Mouse (Mus musculus) limb, embryonic 14.5 days (tissue): ENCODE data around the gene Ndst2. TPM values are rescaled to one million over a fixed set of nuclear protein-coding genes. Genes with fewer than 3 reads are reported as not detected.

ENCODE experiments used
- ATAC-seq: fragments of 200-750 bp; cut with Nextera tagmentation; 2 replicates; pipeline ENCODE4 v1.8.0; 2017; ENCODE audit warnings: low read depth, moderate number of reproducible peaks, moderate TSS enrichment; ENCODE audit not compliant: low FRiP score
- DNase-seq: peaks from one replicate; pipeline ENCODE4 v3.0.0-alpha.2; 2015; ENCODE audit warnings: low spot score
- H3K27ac ChIP-seq: fragments of 300-500 bp; sonication (generic); replicated peaks from 2 replicates; pipeline ENCODE4 v1.5.1; 2014; ENCODE audit warnings: low read depth, mild to moderate bottlenecking, low read length, moderate library complexity, mixed read lengths
- H3K27me3 ChIP-seq: fragments of 300-500 bp; sonication (generic); 2 replicates; pipeline ENCODE4 v1.6.1; 2014; ENCODE audit warnings: low read length, mixed read lengths; ENCODE audit not compliant: control insufficient read depth, insufficient read depth
- H3K36me3 ChIP-seq: fragments of 300-500 bp; sonication (generic); 2 replicates; pipeline ENCODE4 v1.6.1; 2014; ENCODE audit warnings: mild to moderate bottlenecking, low read length, moderate library complexity, mixed read lengths; ENCODE audit not compliant: control insufficient read depth, insufficient read depth
- H3K4me1 ChIP-seq: fragments of 300-500 bp; sonication (generic); 2 replicates; pipeline ENCODE4 v1.6.1; 2014; ENCODE audit warnings: antibody characterized with exemption, low read length, mixed read lengths; ENCODE audit not compliant: control insufficient read depth, insufficient read depth
- H3K4me2 ChIP-seq: fragments of 300-500 bp; sonication (generic); replicated peaks from 2 replicates; pipeline ENCODE4 v1.6.1; 2014; ENCODE audit warnings: low read depth, mild to moderate bottlenecking, low read length, moderate library complexity; ENCODE audit not compliant: severe bottlenecking
- H3K4me3 ChIP-seq: fragments of 300-500 bp; sonication (generic); replicated peaks from 2 replicates; pipeline ENCODE4 v1.5.1; 2014; ENCODE audit warnings: low read length
- H3K9ac ChIP-seq: fragments of 300-500 bp; sonication (generic); 2 replicates; pipeline ENCODE4 v1.6.1; 2014; ENCODE audit warnings: mild to moderate bottlenecking, low read depth, low read length, moderate library complexity; ENCODE audit not compliant: severe bottlenecking
- H3K9me3 ChIP-seq: fragments of 300-500 bp; sonication (generic); 2 replicates; pipeline ENCODE4 v1.6.1; 2016; ENCODE audit warnings: low read length; ENCODE audit not compliant: control insufficient read depth
- POLR2A ChIP-seq: fragments of 200-500 bp; IDR thresholded peaks from 2 replicates; pipeline ENCODE4 v1.8.0; 2012; ENCODE audit warnings: inconsistent platforms, mild to moderate bottlenecking, moderate library complexity, borderline replicate concordance; ENCODE audit not compliant: insufficient read depth, insufficient read length; ENCODE audit errors: extremely low read depth
- WGBS: fragments of 180-500 bp; shearing (Covaris S2); extraction: QIAGEN DNeasy Blood & Tissue Kit; methylation state at CpG from one replicate; pipeline ENCODE4 v1.1.7; 2014; 5-methylcytosine and 5-hydroxymethylcytosine counted together
- polyA plus RNA-seq, 2 experiments: library from polyadenylated mRNA; depleted of rRNA in 1 of 2; stranded (reverse) in 1 of 2; unstranded in 1 of 2; fragments of >200 nt; fragmentation: Nextera tagmentation in 1 of 2; extraction: Ambion mirVana in 1 of 2; gene quantifications; 2 replicates each; pipeline versions ENCODE4 v1.2.1 to v1.2.3; 2012 to 2014

Ndst2 gene
- 65.9 and 74.0 TPM in 2 replicates for polyA plus RNA-seq (2012; rRNA removed)
- polyA plus RNA-seq (2014; fragmentation: Nextera tagmentation; extraction: Ambion mirVana), result 36.5 and 41.4 TPM in 2 replicates

DNA sequence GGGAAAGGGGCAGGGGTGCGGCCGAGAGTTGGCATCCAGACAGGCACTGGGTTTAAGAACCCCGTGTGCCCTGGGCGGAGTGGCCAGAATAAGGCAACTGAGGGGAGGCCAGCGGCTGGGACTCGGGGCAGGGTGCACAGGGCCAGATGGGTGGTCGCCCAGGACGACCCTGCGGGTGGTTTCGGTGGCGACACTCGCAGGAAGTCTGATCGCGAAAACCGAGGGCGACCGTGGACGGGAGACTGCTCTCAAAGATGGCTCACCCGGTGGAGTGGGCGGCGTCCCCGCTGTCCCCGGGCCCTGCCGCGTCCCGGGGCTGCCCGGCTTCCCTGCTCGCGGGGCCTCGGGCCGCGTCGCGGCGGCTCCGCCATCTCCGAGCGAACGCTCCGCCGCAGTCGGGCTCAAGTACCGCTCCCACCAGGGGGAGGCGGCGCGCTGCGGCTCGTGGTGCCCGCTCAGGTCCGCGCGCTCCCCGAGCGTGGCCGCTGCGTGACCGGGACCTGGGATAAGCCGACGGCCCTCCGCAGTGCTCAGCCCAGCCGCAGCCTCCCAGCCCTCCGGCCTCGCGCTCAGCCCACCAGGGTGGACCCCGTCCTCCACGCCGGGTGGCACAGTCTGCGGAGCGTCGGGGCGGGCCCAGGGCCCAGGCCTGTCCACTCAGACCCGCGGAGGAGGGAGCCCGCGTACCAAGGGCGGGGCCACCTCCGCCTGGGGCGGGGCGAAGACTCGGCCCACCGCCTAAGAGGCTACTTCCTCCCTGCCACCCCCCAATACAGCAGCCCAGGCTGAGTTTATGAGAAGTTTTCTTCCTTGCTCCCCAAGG is at the start of gene Ndst2:
Gene Ndst2 (minus strand): TSS at position 611 of the 823 bp plus-strand sequence.
- Histone ChIP-seq H3K4me1 (no peaks in the 10 kb centered on the region), H3K4me3 (peak within 1 kb of the TSS; percentile 80)
- 1% methylated on average over 44 of the region's 81 CpGs for WGBS

DNA sequence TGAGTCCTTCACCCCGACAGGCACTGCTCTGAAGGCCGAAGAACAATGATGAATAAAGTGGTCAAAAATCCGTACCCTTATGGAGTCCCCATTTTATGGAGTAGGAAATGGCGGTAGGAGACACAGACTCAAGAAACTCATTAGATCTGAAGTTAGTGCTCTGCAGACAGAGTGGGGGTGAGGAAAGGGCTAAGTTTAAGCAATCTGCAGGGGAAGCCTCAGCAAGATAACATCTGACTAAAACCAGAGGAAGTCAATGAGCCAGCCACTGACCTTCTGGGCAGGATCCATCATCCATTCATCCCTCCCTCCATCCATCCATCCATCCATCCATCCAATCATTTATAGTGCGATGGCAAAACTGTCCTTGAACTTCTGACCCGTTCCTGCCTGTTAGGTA is 49.2 kb upstream of the Ndst2 start:
- H3K4me3 ChIP-seq, result no peak overlapping the region

More for the DNA sequence above, at the start of gene Ndst2:
- DNase-seq, result peak; percentile 91
- H3K27me3 ChIP-seq, result no peaks in the 10 kb centered on the region
- peak; percentile 30; the same call in 1 of the 2 replicates for TF ChIP-seq POLR2A
- no peaks in the 10 kb centered on the region for H3K9me3 ChIP-seq
- peak within 1 kb of the TSS; percentile 92 for H3K27ac ChIP-seq
- H3K36me3 ChIP-seq, result peaks cover 61% of the 10 kb centered on the region
- H3K4me2 ChIP-seq, result peak within 1 kb of the TSS; percentile 84
- ATAC-seq, result peak; percentile 98
- H3K9ac ChIP-seq, result peak within 1 kb of the TSS; percentile 93

DNA sequence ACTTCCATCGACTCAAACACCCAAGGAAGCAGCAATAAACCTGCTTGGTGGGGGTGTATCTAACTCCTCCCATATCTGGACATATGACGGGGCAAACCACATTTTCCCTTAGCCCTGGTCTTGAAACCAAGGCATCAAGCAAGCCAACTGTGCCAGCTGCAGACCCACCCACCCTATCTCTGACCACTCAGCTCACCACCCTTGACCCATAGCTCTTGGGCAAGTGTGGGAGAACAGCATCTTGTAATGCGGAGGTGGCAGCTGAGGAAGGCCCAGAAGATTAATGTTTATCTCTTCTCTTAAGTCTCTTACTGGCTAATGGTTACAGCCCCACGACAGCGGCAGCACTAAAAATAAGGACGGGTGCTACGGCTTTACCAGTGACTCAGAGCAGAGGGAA is 48.5 kb upstream of the Ndst2 start:
- no peak for ATAC-seq
- no peak overlapping the region for H3K9ac ChIP-seq
- H3K27ac ChIP-seq, result no peak overlapping the region
- DNase-seq, result no peak
- no peaks in the 10 kb centered on the region for H3K27me3 ChIP-seq
- H3K36me3 ChIP-seq, result peaks cover 79% of the 10 kb centered on the region
- TF ChIP-seq POLR2A, result no peak
- no peak overlapping the region for H3K4me2 ChIP-seq
- no peaks in the 10 kb centered on the region for H3K9me3 ChIP-seq
- 89% methylated on average over 7 of the region's 7 CpGs for WGBS
- no peaks in the 10 kb centered on the region for H3K4me1 ChIP-seq
- no peak overlapping the region for H3K4me3 ChIP-seq

More for the DNA sequence above, 49.2 kb upstream of the Ndst2 start:
- no peak overlapping the region for H3K4me2 ChIP-seq
- no peak overlapping the region for H3K9ac ChIP-seq
- H3K36me3 ChIP-seq, result peaks cover 79% of the 10 kb centered on the region
- H3K9me3 ChIP-seq, result no peaks in the 10 kb centered on the region
- WGBS, result 87% methylated on average over 6 of the region's 6 CpGs
- H3K27ac ChIP-seq, result no peak overlapping the region
- H3K4me1 ChIP-seq, result no peaks in the 10 kb centered on the region
- no peak for TF ChIP-seq POLR2A
- DNase-seq (no peak), ATAC-seq (no peak)
- H3K27me3 ChIP-seq, result no peaks in the 10 kb centered on the region

DNA sequence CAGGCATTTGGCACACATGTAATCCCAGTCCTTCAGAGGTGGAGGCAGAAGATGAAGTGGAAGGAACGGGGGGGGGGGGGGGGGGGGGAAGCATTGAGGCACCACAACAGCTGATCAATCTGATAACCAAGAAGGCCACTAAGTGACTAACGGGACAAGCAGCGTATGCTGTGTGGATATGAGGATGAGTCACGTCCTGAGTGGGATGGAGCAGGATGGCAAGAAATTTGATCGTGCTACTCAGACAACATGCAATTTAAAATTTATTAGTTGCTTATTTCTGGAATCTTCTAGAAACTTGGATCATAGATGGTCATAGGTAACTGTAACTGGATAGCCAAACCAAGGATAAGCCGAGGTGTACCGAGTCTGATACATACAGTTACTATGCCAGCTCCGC is 45.9 kb upstream of the Ndst2 start:
- Histone ChIP-seq H3K4me1 (peaks cover 7% of the 10 kb centered on the region), H3K27ac (no peak overlapping the region), H3K9ac (no peak overlapping the region), H3K9me3 (no peaks in the 10 kb centered on the region), H3K36me3 (peaks cover 66% of the 10 kb centered on the region), H3K27me3 (no peaks in the 10 kb centered on the region), H3K4me3 (no peak overlapping the region), H3K4me2 (no peak overlapping the region)
- 94% methylated on average over 8 of the region's 8 CpGs for WGBS
- ATAC-seq, result no peak
- no peak for DNase-seq
- no peak for TF ChIP-seq POLR2A

DNA sequence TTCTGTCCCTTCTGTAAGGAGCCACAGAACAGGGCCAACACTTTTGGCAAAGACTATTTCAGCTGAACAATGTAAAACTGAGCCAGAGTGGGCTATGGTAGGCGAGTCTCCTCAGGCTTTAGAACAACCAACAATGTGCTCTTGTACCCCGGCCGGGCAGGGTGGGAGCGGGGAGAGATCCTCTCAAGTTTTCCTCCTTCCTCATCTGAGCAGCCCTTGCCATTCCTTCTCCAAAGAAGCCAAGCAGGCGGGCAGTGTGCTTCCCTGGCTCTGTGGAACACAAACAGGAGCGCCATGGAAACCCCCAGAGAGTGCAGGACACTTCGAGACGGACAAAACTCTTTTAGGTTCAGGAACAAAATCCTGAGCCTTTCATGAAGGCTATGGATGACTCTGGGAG is 44.1 kb upstream of the Ndst2 start:
- Histone ChIP-seq H3K4me3 (no peak overlapping the region), H3K27me3 (no peaks in the 10 kb centered on the region), H3K4me1 (peaks cover 7% of the 10 kb centered on the region), H3K9ac (no peak overlapping the region), H3K4me2 (no peak overlapping the region), H3K27ac (no peak overlapping the region), H3K9me3 (no peaks in the 10 kb centered on the region), H3K36me3 (peaks cover 54% of the 10 kb centered on the region)
- WGBS, result 93% methylated on average over 8 of the region's 8 CpGs
- DNase-seq (no peak), ATAC-seq (no peak)
- TF ChIP-seq POLR2A, result no peak
